Mouse (Mus musculus): ENCODE results near the gene Cd2bp2.

Cd2bp2 gene

GRCm38 (mm10) chr7:127195544-127196295 lies at the start of gene Cd2bp2:
TSS of gene Cd2bp2 (minus strand) at chr7:127196050.
- peak; percentile 98 for DNase-seq

DNA sequence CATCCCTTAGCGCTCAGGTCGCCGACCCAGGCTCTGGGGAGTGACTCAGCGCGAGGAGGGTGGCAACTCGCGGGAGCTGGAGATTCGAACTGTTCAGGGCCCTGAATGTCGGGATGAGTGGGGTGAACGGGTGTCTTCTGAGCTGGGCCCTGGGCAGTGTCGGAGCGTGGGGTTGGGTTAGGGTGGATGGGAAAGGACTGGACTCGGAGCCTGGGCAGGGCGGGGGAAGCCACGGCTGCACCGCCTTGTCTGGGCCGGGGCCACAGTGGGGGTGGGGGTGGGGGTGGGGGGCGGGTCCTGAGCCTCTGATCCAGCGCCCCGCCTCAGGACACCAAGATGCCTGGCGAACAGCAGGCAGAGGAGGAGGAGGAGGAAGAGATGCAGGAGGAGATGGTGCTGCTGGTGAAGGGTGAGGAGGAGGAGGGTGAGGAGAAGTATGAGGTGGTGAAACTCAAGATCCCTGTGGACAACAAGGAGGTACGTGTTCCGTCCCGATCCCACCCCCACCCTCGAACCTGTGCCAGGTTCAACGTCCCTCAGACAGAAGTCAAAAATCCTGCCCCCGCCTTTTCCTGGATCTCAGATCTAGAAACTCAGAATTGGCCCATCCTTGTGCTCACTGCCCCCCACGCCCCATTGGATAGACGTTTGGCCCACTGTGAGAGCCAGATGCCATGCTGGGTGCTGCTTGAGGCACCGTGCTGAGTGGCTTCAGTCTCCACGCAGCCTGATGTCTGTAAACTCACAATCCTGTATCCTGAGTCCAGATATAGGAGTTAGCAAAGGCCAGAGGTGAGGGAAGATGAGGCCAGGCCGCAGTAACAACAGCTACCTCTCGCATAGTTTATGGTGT lies 49.0 kb upstream of the Cd2bp2 start:
- no peak for DNase-seq

DNA sequence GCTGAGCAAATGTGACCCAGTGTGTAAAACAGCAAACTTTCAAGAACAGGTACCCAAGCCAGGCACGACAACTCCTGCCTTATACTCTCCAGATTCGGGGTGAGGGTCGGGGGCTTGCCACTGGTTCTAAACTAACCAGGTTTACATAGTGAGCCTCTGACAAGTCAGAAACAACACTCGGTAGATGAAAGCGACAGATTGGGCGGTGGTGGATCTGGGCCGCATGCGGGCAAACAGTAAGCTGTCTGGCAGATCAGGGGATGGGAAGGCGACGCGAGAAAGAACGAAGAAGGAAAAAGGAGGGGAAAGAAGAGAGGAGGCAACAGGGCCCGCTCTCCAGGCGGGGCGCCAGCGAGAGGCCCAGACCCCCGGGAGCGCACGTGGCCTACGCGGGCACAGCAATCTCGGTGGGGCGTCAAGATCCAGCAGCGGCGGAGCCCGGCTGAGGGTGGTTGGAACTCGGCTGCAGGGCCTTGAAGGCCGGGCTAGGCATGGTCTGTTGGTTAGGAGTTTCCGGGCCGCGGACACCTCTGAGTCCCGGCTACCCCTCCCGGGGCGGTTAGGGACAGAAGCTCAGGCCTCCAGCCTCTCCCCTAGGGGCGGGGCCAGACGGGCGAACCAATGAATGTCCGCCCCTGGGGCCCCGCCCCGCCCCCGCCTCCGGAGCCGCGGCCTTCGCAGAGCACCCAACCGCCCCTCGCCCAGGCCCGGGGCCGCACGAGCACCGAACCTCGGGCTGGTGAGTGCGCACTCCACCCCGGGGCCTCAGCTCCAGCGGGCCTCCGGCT lies 48.2 kb upstream of the Cd2bp2 start, which contains the start of gene Zfp771:
Gene Zfp771 (plus strand): TSS at position 405 of the 788 bp plus-strand sequence.
- DNase-seq = peak; percentile 97

- DNase-seq = no peak
These were observed 47.6 kb upstream of the Cd2bp2 start for GRCm38 (mm10) chr7:127243361-127243867.

DNA sequence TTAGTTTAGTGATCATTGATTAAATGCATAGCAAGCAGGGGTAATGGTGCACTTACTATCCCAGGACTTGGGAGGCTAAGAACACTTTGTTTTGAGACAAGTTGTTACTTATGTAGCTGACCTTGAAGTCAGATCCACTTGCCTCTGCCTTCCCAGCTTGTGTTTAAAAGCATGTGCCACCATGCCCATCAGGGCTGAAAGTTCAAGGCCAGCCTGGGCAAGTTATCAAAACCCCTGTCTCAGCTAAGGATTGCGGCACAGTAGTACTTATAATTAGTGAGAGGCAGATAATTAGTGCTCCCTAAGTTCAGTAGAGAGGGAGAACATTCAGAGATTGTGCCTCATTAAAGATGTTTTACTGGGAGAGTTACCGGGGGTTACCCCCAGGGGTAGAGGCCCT lies 38.9 kb upstream of the Cd2bp2 start:
- DNase-seq = no peak

- DNase-seq = no peak
These were observed 37.9 kb upstream of the Cd2bp2 start for GRCm38 (mm10) chr7:127233765-127234164.

GRCm38 (mm10) chr7:127233368-127233749 lies 37.5 kb upstream of the Cd2bp2 start:
- DNase-seq = no peak

GRCm38 (mm10) chr7:127232622-127233367 lies 36.9 kb upstream of the Cd2bp2 start, which contains the start of the genes Zfp553 and Sept1:
TSS of gene Zfp553 (plus strand) at chr7:127233061.
TSS of gene Sept1 (minus strand) at chr7:127233130.
- DNase-seq = peak; percentile 86

- no peak for DNase-seq
These were observed 36.2 kb upstream of the Cd2bp2 start for GRCm38 (mm10) chr7:127231826-127232621.

DNA sequence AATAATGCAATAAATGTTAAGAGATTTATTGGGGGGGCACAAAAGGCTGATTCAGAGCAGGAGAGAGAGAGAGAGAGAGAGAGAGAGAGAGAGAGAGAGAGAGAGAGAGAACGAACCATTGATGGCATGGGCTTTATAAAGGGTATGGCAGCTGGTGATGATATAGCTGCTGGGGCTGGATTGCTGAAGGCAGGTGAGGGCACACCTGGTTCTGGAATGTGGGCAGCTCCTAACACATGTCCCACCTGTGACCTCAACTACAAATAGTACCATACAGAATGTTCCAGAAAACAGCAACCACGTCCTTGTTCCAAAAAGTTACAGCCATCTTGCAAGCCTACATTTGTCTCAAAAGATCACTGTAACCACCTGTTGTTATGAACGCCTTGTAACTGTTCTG lies 35.5 kb upstream of the Cd2bp2 start:
- DNase-seq = no peak

- peak; percentile 85 for DNase-seq
These were observed 32.9 kb upstream of the Cd2bp2 start for GRCm38 (mm10) chr7:127228615-127229303.

GRCm38 (mm10) chr7:127225147-127225995 lies 29.5 kb upstream of the Cd2bp2 start:
- no peak for DNase-seq

DNA sequence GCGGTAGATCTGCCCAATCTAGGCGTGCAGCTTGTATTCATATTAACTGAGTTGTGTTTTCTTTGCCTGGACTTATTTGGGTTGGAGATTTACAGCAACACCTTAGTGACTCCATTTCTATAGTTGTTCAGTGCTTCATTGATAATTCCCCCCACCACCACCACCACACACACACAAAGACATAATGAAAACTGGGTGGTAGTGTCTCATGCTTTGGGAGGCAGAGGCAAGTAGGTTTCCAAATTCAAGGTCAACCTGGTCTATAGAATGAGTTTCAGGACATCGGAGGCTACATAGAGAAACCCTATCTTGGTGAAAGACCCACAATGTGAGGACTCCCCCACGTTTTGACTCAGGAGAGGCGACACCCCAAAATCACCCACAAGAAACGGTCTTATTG lies 28.8 kb upstream of the Cd2bp2 start:
- no peak for DNase-seq

DNA sequence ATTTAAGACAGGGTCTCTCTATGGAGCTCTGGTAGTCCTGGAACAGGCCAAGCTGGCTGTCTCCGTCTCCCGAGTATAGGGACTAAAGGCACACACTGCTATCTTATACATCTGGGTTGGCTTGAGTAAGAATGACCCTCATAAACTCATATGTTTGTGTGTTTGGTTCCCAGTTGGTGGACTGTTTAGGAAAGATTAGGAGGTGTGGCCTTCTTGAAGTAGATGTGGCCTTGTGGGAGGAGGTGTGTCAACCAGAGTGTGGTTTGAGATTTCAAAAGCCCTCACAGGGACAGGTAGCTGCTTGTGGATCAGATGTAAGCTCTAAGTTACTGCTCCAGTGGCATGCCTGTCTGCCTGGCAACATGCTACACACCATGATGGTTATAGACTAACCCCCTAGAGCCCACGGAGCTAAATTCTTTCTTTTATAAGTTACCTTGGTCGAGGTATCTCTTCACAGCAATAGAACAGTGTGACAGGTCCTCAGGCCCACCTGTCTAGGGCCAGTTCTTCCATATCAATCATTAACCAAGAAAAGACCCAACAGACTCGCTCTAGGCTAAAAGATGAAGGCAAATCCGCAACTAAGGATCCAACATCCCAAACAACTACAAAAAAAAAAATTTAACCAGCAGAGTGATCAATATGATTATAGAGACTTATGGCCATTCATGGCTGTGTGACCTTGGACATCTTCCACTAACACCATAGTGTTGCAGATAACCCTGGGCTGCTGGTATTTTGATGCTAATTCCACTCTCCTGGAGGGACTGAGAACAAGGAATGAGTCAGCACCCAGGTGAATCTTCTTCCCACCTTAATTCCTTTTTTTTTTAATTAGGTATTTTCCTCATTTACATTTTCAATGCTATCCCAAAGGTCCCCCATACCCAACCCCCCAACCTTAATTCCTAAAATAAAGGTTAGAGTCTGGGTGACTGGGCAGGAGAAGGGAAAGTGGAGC lies 27.9 kb upstream of the Cd2bp2 start:
- DNase-seq = no peak

- DNase-seq = no peak
These were observed 27.3 kb upstream of the Cd2bp2 start for GRCm38 (mm10) chr7:127223106-127223505.

DNA sequence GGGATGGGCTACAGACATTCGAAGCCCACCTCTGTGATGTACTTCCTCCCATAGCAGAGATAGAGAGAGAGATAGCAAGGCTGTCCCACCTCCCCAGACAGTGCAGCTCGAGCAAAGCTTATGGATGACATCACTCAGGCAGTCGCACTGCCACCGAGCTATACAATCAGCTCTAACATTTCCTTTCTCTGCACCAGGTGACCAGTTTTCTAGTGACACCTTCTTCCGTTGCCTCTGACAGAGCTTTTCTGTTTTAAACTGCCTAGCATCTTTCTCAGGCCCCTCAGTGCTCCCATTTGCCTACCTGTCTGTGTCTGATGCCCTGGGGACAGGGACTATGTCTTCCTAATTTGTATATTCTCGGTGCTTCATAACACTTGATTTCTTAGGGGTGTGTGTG lies 24.6 kb upstream of the Cd2bp2 start:
- DNase-seq = no peak

- no peak for DNase-seq
These were observed 22.8 kb upstream of the Cd2bp2 start for GRCm38 (mm10) chr7:127218670-127219069.

DNA sequence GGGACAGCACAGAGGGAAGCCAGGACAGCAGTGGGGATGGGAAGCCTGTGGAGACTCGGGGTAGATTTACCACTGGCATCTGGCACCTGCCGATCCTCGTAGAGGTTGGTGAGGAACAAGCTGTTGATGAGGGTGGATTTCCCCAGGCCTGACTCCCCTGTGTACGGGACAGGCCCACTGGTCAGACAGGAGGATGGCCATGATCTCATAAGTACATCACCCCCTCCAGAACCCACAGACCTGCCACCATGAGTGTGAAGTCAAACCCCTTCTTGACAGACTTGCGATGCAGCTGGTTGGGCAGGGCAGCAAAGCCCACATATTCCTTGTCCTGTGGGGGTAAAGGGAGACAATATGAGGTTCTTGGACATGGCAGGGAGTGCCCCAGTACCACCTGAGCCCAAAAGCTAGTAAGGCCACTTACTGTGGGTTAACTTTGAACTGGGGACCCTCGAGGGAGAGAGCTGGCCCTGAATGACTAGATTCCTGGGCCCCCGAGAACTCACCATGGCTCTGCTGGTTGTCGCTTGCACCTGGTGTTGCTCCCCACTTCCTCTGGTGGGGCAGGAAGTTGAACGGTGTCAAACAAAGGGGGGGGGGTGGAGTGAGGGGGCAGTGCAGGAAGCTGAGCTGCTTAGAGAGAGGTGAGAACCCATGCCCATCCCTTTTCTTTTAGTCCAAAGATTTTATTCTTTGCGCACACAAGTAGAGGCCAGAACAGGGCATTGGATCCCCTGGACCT lies 22.2 kb upstream of the Cd2bp2 start:
- DNase-seq = no peak
